Mouse (Mus musculus): ENCODE data around the gene Hectd4. TPM values are rescaled to one million over a fixed set of nuclear protein-coding genes. Genes with fewer than 3 reads are reported as not detected.
"Not testable (repeated sequence)": the region's sequence is repeated elsewhere in the genome, so short reads cannot be mapped to it uniquely, and the experiment has no call there.

Gene Hectd4
- polyA plus RNA-seq, 1 experiment = 100 TPM

DNA sequence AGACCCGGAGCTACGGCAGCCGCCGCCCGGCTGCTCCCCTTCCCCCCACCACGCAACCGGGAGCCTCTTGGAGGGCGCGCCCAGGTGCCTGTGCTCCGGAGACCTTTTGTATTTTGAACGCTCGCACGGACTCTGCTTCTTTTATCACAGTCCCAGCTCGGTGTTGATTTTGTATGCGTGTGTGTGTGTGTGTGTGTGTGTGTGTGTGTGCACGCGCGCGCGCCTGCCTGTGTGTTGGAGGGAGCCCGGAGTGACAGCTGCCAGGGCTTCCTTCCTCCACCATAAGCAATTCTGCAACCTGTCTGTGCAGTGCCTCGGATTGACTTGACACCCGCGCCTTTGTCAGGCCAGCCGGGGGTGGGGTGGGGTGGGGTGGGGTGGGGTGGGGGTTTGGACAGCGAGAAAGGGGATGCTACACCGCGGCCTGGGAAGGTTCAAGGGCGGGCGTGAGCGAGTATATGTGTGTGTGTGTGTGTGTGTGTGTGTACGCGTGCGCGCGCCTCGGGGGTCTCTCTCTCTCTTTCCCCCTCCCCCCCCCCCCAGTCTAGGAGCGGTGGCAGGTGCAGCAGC lies 798 bp downstream of the Hectd4 start:
- H3K27ac ChIP-seq (ENCODE audit: control insufficient read depth, insufficient read depth, low read depth, low read length, poor library complexity) = peak overlapping the region; percentile 92
- no peak for TF ChIP-seq CTCF (IDR thresholded peaks at IDR 0.05; ENCODE audit: control insufficient read depth, insufficient read depth, low read length)
- no peak for TF ChIP-seq POLR2A (IDR thresholded peaks at IDR 0.05; ENCODE audit: borderline replicate concordance, control insufficient read depth, low read depth, low read length)
- peak overlapping the region; percentile 83 for H3K4me3 ChIP-seq (replicated peaks; ENCODE audit: control insufficient read depth, low read depth, low read length)
- H3K4me1 ChIP-seq (ENCODE audit: control insufficient read depth, insufficient read depth, low read length) = no peaks in the 10 kb centered on the region; the same call in 1 of the 2 replicates
- WGBS = under 1% methylated on average over 38 of the region's 38 CpGs

DNA sequence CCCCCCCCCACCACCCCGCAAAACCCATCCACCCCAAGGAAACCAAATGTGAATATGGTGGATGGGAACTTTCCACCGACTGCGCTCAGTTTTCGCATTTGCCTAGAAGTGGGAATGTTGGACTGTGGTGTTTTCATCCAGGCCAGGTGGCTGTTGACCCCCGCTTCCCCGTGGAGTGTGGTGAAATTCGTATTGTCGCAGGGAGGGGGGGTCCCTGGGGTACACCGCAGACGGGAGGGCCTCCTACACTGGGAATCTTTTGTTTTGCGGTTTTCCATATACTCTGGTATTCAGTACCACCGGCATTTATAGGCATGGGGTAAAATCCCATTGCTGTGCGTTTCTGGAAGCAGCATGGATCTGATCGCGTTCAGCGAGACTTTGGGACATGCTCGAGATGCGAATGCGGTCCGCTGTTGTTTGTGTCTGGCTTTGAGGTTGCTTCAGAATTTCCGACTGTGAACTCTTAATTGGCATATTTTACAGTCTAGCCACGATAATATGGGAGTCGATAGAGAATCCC lies 1.4 kb downstream of the Hectd4 start:
- Histone ChIP-seq H3K4me1 (ENCODE audit: control insufficient read depth, insufficient read depth, low read length) (no peaks in the 10 kb centered on the region; the same call in 1 of the 2 replicates), H3K4me3 (replicated peaks; ENCODE audit: control insufficient read depth, low read depth, low read length) (peak overlapping the region; percentile 71), H3K27ac (ENCODE audit: control insufficient read depth, insufficient read depth, low read depth, low read length, poor library complexity) (peak overlapping the region; percentile 70)
- WGBS = 39% methylated on average over 23 of the region's 23 CpGs
- TF ChIP-seq POLR2A (IDR thresholded peaks at IDR 0.05; ENCODE audit: borderline replicate concordance, control insufficient read depth, low read depth, low read length) (no peak), CTCF (IDR thresholded peaks at IDR 0.05; ENCODE audit: control insufficient read depth, insufficient read depth, low read length) (no peak)

DNA sequence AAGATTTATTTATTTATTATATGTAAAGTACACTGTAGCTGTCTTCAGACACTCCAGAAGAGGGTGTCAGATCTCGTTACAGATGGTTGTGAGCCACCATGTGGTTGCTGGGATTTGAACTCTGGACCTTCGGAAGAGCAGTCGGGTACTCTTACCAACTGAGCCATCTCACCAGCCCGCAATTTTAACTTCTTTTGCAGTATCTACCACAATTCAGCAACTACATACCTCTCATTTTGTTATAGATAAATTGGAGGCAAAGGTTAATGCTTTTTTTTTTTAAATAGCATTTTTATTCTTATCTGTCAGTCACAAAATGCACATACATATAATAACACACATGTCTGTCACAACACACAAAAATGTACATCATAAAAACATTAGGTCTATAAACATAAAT lies 4.0 kb downstream of the Hectd4 start:
- H3K4me1 ChIP-seq (ENCODE audit: control insufficient read depth, insufficient read depth, low read length); H3K4me3 ChIP-seq (replicated peaks; ENCODE audit: control insufficient read depth, low read depth, low read length); H3K27ac ChIP-seq (ENCODE audit: control insufficient read depth, insufficient read depth, low read depth, low read length, poor library complexity): not testable (repeated sequence)
- WGBS = 79% methylated on average over 4 of the region's 4 CpGs

DNA sequence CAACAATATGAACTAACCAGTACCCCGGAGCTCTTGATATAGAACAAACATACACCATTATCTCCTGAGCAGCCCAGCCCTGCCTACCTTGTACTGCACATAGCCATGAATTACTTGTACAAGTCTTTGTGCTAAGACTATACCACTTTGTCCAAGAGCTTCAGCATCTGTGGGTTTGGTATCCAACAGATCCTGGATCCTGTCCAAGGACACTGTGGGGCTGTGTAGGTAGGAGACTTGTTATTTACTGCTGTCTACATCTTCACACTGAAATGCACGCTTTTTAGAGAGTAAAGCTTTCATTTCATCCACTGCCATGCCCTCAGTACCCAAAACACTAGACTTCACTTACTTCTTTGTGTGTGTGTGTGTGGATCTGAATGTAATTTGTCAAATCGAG lies 4.8 kb downstream of the Hectd4 start:
- Histone ChIP-seq H3K4me3 (replicated peaks; ENCODE audit: control insufficient read depth, low read depth, low read length) (no peak overlapping the region), H3K27ac (ENCODE audit: control insufficient read depth, insufficient read depth, low read depth, low read length, poor library complexity) (no peak overlapping the region), H3K4me1 (ENCODE audit: control insufficient read depth, insufficient read depth, low read length) (no peaks in the 10 kb centered on the region; the same call in 1 of the 2 replicates)
- 50% methylated on average over 3 of the region's 3 CpGs for WGBS
- TF ChIP-seq POLR2A (IDR thresholded peaks at IDR 0.05; ENCODE audit: borderline replicate concordance, control insufficient read depth, low read depth, low read length) (no peak), CTCF (IDR thresholded peaks at IDR 0.05; ENCODE audit: control insufficient read depth, insufficient read depth, low read length) (no peak)

DNA sequence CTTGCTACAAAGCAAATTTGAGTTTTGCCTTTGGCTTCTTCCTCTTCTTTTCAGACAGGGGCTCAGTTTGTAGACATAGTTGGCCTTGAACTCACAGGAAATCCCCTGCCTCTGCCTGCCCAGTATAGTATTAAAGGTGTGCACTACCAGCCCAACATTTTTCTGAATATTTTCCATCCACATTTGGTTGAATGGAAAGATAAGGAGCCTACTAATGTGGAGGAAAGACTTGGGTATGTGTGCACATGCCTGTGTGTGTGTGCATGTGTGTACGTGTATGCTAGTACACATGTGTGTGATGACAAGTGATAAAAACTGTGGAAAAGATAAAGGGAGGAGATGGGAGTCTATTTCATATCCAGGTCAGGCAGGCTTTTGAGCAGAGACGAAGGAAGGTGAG lies 5.8 kb downstream of the Hectd4 start:
- Histone ChIP-seq H3K4me3 (replicated peaks; ENCODE audit: control insufficient read depth, low read depth, low read length) (no peak overlapping the region), H3K4me1 (ENCODE audit: control insufficient read depth, insufficient read depth, low read length) (peaks cover 4% of the 10 kb centered on the region), H3K27ac (ENCODE audit: control insufficient read depth, insufficient read depth, low read depth, low read length, poor library complexity) (no peak overlapping the region)
- no peak for TF ChIP-seq CTCF (IDR thresholded peaks at IDR 0.05; ENCODE audit: control insufficient read depth, insufficient read depth, low read length)
- no peak for TF ChIP-seq POLR2A (IDR thresholded peaks at IDR 0.05; ENCODE audit: borderline replicate concordance, control insufficient read depth, low read depth, low read length)
- WGBS = 57% methylated on average over 2 of the region's 2 CpGs

DNA sequence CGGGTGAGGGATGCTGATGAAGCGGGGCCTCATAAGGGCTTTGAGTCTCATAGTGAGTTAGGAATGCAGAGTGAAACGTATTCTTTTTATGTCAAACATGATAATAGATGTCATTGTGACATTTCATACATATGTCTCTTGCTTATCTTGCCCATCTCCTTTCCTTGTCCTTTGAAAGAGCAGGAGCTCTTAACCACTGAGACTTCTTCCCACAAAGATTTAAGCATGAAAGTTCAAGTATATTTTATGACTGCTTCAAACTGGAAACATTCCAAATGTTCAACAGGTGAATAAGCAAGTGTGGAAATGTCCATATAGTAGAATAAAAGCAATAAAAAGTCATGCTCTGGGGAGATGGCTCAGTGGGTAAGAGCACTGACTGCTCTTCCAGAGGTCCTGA lies 6.4 kb downstream of the Hectd4 start:
- no peak for TF ChIP-seq POLR2A (IDR thresholded peaks at IDR 0.05; ENCODE audit: borderline replicate concordance, control insufficient read depth, low read depth, low read length)
- no peak for TF ChIP-seq CTCF (IDR thresholded peaks at IDR 0.05; ENCODE audit: control insufficient read depth, insufficient read depth, low read length)
- no peak overlapping the region for H3K27ac ChIP-seq (ENCODE audit: control insufficient read depth, insufficient read depth, low read depth, low read length, poor library complexity)
- peaks cover 4% of the 10 kb centered on the region for H3K4me1 ChIP-seq (ENCODE audit: control insufficient read depth, insufficient read depth, low read length)
- WGBS = 82% methylated on average over 3 of the region's 3 CpGs
- no peak overlapping the region for H3K4me3 ChIP-seq (replicated peaks; ENCODE audit: control insufficient read depth, low read depth, low read length)

DNA sequence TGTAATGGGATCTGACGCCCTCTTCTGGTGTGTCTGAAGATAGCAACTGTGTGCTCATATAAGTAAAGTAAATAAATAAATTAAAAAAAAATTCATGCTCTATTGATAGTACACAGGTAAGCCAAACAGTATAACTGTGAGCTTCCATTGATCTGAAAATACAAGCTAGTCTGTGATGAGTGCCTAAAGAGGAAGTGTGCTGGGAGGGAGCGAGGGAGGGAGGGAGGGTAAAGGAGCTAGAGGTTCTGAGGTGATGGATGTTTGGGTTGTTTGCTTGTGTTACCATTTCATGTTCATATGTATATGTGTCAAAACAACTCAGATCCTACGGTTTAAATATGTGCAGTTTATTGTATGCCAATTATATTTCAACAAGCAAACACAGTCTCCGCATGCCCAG lies 6.8 kb downstream of the Hectd4 start:
- 72% methylated on average over 4 of the region's 4 CpGs for WGBS
- Histone ChIP-seq H3K27ac (ENCODE audit: control insufficient read depth, insufficient read depth, low read depth, low read length, poor library complexity) (no peak overlapping the region), H3K4me1 (ENCODE audit: control insufficient read depth, insufficient read depth, low read length) (peaks cover 4% of the 10 kb centered on the region), H3K4me3 (replicated peaks; ENCODE audit: control insufficient read depth, low read depth, low read length) (no peak overlapping the region)
- TF ChIP-seq CTCF (IDR thresholded peaks at IDR 0.05; ENCODE audit: control insufficient read depth, insufficient read depth, low read length) (no peak), POLR2A (IDR thresholded peaks at IDR 0.05; ENCODE audit: borderline replicate concordance, control insufficient read depth, low read depth, low read length) (no peak)

DNA sequence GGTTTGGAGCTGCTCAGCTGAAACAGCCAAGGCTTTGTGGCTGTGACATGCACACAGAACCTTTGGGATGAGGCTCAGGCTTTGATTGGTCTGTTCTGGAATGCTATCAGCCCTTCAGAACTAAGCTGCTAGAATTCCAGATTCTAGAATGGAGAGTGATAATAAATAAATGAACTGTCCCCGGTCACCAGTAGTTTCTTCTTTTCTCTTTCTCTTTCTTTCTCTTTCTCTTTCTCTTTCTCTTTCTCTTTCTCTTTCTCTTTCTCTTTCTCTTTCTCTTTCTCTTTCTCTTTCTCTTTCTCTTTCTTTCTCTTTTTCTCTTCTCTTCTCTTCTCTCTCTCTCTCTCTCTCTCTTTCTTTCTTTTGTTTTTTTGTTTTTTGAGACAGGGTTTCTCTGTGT lies 7.3 kb downstream of the Hectd4 start:
- WGBS = 85% methylated on average over 1 of the region's 1 CpGs
- H3K27ac ChIP-seq (ENCODE audit: control insufficient read depth, insufficient read depth, low read depth, low read length, poor library complexity); H3K4me1 ChIP-seq (ENCODE audit: control insufficient read depth, insufficient read depth, low read length); H3K4me3 ChIP-seq (replicated peaks; ENCODE audit: control insufficient read depth, low read depth, low read length): not testable (repeated sequence)

DNA sequence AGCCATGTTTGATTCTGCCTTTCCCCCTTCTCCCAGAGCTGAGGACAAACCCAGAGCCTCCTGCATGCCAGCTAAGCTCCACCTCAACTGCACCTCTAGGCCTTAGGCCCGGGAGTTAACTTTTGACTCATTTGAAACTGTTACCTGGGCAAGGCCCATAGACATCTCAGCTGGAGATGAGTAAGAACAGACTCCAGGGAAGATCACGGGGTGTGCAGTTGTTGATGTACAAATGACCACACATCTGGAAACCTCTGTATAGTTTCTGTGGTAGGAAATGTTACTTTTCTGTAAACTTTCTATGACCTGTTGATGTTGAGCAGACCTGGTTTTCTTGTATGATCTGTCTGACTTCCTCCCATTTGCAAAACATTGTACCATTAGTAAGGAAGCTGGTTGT lies 9.2 kb downstream of the Hectd4 start:
- Histone ChIP-seq H3K4me1 (ENCODE audit: control insufficient read depth, insufficient read depth, low read length) (peaks cover 4% of the 10 kb centered on the region), H3K4me3 (replicated peaks; ENCODE audit: control insufficient read depth, low read depth, low read length) (no peak overlapping the region), H3K27ac (ENCODE audit: control insufficient read depth, insufficient read depth, low read depth, low read length, poor library complexity) (no peak overlapping the region)
- TF ChIP-seq CTCF (IDR thresholded peaks at IDR 0.05; ENCODE audit: control insufficient read depth, insufficient read depth, low read length) = no peak
- no peak for TF ChIP-seq POLR2A (IDR thresholded peaks at IDR 0.05; ENCODE audit: borderline replicate concordance, control insufficient read depth, low read depth, low read length)
- WGBS = 89% methylated on average over 2 of the region's 2 CpGs
